In genomic region chr7:133916230-133916629, GRCm38 (mm10) we compare ENCODE assay signal across 15 mouse cellular contexts.
"Had no signal": no experiment of that assay in that cellular context is flagged by ENCODE, and none has a peak within 500 bp of the region (broad histone marks: within the 10 kb centered on the region; RNA-seq: fewer than 3 reads in every experiment).

No protein-coding gene starts in this region.

- H3K9ac ChIP-seq: liver, embryonic 14.5 days; lung, embryonic 14.5 days; midbrain, embryonic 13.5 days; midbrain, embryonic 15.5 days; neural tube, embryonic 12.5 days; stomach, embryonic 15.5 days had no signal

- H3K4me2 ChIP-seq: lung, embryonic 14.5 days; midbrain, embryonic 11.5 days; midbrain, embryonic 13.5 days; midbrain, embryonic 15.5 days; neural tube, embryonic 12.5 days; stomach, embryonic 15.5 days had no signal

- ATAC-seq: midbrain, embryonic 13.5 days; midbrain, embryonic 15.5 days had no signal

- H3K4me3 ChIP-seq: midbrain, embryonic 13.5 days; midbrain, embryonic 15.5 days; neural tube, embryonic 12.5 days; stomach, embryonic 15.5 days had no signal

- H3K27me3 ChIP-seq: midbrain, embryonic 13.5 days; midbrain, embryonic 15.5 days; neural tube, embryonic 12.5 days; stomach, embryonic 15.5 days had no signal

- DNase-seq: lung, adult 18-20 months; lung, embryonic 14.5 days; lung, postnatal 10 days; lung, postnatal 4 days; right cerebral cortex, postnatal 14 days; thymus, adult 2 months; thymus, postnatal 25 days; thymus, postnatal 4 days had no signal

- H3K27ac ChIP-seq: liver, embryonic 14.5 days; midbrain, embryonic 13.5 days; midbrain, embryonic 15.5 days; neural tube, embryonic 12.5 days; stomach, embryonic 15.5 days; stomach, postnatal 0 days had no signal

- H3K9me3 ChIP-seq: midbrain, embryonic 15.5 days; neural tube, embryonic 12.5 days; stomach, embryonic 15.5 days had no signal

- H3K4me1 ChIP-seq: midbrain, embryonic 13.5 days; neural tube, embryonic 12.5 days; stomach, embryonic 15.5 days had no signal

- H3K36me3 ChIP-seq: midbrain, embryonic 13.5 days; midbrain, embryonic 15.5 days; neural tube, embryonic 12.5 days; stomach, embryonic 15.5 days had no signal
